Comparison of ENCODE assay signal across 7 mouse cellular contexts in genomic region chr5:121449976-121450375, GRCm38 (mm10). TPM values are rescaled to one million over a fixed set of nuclear protein-coding genes. Genes with fewer than 3 reads are reported as not detected.
DNase-seq lines count a peak whose midpoint lies in the region; ATAC-seq lines count a peak whose summit lies in the region.

No protein-coding gene starts in this region.

- peak; percentile 9 to 24; a peak in 1 of 4 replicates for ATAC-seq in hematopoietic stem cell, adult 5-6 weeks (replicated peaks in 1 of 2; ENCODE audit: insufficient read depth in 1 of 2, low FRiP score in 2 of 2, low TSS enrichment in 1 of 2, low read depth in 1 of 2, poor library complexity in 2 of 2, severe bottlenecking in 2 of 2)

- peak; percentile 64 for DNase-seq in layer of hippocampus, adult 11-12 months (ENCODE audit: low spot score)
- DNase-seq in layer of hippocampus, adult 9-10 months (ENCODE audit: low spot score): no peak
- DNase-seq in MN1 (ENCODE audit: low spot score): peak; percentile 69
- peak; percentile 40 for DNase-seq in c-Kit-negative CD71-positive TER-119-positive erythroid progenitor cells, embryonic 14.5 days (ENCODE audit: low read depth, low spot score)
- DNase-seq in lung, postnatal 25 days (ENCODE audit: low spot score): peak; percentile 75
- DNase-seq in spleen, postnatal 36 days (ENCODE audit: low spot score in 2 of 2): peak; percentile 71 to 82

RNA-seq across cellular contexts. Expression of gene Tmem116, which starts 1.7 kb away (rescaled TPM):
- total RNA-seq in hematopoietic stem cell, adult 5-6 weeks (2017): 0.79 TPM in 1 of 2 replicates, not detected in the other

RNA-seq across cellular contexts. Expression of gene Erp29, which starts 2.3 kb away (rescaled TPM):
- total RNA-seq in hematopoietic stem cell, adult 5-6 weeks (2017): 404 and 511 TPM in 2 replicates

RNA-seq across cellular contexts. Expression of gene Naa25, which starts 52.2 kb away (rescaled TPM):
- total RNA-seq in hematopoietic stem cell, adult 5-6 weeks (2017): 52.6 and 78.0 TPM in 2 replicates

RNA-seq across cellular contexts. Expression of gene Adam1b, which starts 53.3 kb away (rescaled TPM):
- not detected in 2 replicates for total RNA-seq in hematopoietic stem cell, adult 5-6 weeks (2017)
